Mouse (Mus musculus) 416B (cell line): Measurements from ENCODE around the gene Hacl1.

Source experiments
- DNase-seq: peaks from one replicate; pipeline ENCODE4 v3.0.0; 2011; ENCODE audit warnings: low read depth

Gene Hacl1

GRCm38 (mm10) chr14:31662555-31663211, 21.6 kb upstream of the Hacl1 start:
- no peak for DNase-seq

DNA sequence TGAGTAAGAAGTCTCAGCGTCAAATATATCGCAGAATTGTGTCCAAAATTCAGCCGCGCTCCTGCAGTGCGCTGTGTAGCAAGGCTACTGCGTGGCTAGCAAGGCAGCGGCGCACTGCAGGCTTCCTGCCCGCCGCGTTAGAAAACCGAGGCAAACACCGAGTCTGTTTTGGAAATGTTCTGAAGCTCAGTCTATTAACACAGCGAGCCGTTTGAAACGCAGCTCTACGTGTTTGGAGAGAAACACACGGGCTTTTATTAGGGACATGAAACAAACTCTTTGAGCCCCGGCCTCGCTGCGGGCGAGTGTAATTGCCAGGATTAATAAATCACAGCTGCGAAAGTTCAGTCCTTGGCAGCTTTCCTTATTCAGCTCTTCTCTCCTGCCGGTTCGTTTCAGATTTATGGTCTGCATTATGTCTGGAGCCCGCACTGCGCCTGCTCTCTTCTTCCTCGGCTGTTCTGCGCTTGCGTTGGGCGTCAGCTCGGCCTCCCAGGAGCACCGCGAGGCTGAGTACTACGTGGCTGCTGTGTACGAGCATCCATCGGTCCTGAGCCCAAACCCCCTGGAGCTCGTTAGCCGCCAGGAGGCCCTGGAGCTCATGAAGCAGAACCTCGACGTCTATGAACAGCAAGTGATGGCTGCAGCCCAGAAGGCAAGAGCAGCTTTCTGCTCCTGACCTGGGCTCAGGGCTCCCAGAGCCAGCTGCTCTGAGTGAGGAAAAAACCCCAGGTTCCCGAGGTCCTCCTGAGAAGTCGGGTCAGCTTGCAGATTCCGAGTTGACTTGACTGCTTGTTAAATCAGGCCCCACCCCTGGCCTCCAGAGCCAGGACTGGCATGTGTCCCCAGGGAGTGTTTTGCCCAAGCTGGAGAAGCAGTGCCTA, 20.8 kb upstream of the Hacl1 start:
- DNase-seq, result no peak

- no peak for DNase-seq
Observed at GRCm38 (mm10) chr14:31660312-31661093, 19.4 kb upstream of the Hacl1 start.

GRCm38 (mm10) chr14:31659501-31660181, 18.6 kb upstream of the Hacl1 start:
- DNase-seq, result peak; percentile 29

GRCm38 (mm10) chr14:31658126-31658680, 17.1 kb upstream of the Hacl1 start:
- DNase-seq, result no peak

- DNase-seq, result peak; percentile 85
Observed at GRCm38 (mm10) chr14:31656857-31657645, 16.0 kb upstream of the Hacl1 start.

DNA sequence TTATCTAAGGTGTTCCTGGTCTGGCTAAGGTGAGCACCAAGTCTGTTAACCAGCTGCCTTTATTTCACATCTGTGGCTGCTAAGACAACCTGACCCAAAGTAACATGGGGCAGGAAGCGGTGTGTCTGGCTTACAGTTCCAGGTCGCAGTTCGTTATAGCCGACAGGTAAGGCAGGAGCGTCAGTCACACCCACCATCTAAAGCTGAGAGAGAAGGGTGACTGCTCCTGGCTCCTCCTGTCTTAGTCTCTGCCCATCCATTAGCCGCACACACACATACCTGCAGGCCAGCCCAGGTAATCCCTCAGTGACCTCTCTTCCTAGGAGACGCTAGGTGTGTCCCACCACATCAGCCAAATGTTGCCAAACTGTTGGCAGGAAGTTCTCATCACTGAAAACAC, 15.3 kb upstream of the Hacl1 start:
- no peak for DNase-seq

GRCm38 (mm10) chr14:31655406-31655805, 14.3 kb upstream of the Hacl1 start:
- DNase-seq, result no peak

- DNase-seq, result no peak
Observed at GRCm38 (mm10) chr14:31654816-31655215, 13.7 kb upstream of the Hacl1 start.

- DNase-seq, result peak; percentile 36
Observed at GRCm38 (mm10) chr14:31653101-31653875, 12.2 kb upstream of the Hacl1 start.

GRCm38 (mm10) chr14:31652624-31653023, 11.5 kb upstream of the Hacl1 start:
- DNase-seq, result no peak

- DNase-seq, result no peak
Observed at GRCm38 (mm10) chr14:31652106-31652505, 11.0 kb upstream of the Hacl1 start.

DNA sequence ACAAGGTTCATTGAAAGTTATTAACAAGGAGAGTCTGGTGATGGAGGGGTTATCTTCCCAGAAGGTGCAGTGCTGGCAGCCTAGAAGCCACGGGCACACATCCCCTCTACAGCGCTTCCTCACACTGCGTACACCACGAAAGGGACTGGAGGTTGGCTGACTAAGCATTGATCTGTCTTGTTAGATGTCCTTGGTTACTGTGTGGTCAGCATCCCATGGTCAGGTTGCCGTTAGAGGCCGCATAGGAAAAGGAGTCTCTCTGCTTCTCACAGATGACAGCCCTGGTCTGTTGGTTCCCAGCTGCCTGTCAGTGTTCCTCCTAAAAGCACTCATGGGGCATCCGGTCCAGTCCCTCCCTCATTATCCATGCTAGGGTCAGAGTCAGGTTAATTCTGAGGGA, 10.1 kb upstream of the Hacl1 start:
- DNase-seq, result peak; percentile 65

DNA sequence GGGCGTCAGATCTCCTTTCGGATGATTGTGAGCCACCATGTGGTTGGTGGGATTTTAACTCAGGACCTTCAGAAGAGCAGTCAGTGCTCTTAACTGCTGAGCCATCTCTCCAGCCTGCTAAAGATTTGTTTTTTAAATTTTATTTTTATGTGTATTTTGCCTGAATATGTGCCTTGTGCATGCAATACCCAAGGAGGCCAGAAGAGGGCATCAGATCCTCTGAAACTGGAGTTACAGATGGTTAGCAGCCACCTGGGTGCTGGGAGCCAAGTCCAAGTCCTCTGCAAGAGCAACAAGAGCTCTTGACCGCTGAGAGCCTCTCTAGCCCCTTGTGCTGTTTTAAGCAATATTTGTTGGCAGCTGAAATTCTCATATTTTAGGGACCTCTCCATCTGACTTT, 9.3 kb upstream of the Hacl1 start:
- peak; percentile 28 for DNase-seq

GRCm38 (mm10) chr14:31647991-31648390, 6.9 kb upstream of the Hacl1 start:
- no peak for DNase-seq

DNA sequence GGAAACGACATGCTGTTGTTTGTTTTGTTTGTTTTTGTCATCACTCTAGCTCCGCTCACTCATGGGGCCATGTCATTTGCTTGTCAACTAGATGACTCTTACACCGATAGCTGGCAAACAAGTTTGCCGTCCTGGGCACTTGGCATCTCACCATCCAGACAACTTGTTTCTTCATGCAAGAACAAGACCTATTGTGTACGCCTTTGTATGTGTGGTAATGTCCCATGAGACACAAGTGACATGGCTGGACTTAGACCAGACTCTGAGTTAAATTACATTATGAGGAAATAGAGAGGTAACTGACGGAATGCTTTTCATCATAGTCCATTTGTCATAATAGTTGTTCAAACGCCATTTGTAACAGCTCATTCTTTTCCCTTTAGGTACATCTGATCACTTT, 4.8 kb upstream of the Hacl1 start:
- no peak for DNase-seq

- DNase-seq, result peak; percentile 74
Observed at GRCm38 (mm10) chr14:31644931-31645547, 4.0 kb upstream of the Hacl1 start.

DNA sequence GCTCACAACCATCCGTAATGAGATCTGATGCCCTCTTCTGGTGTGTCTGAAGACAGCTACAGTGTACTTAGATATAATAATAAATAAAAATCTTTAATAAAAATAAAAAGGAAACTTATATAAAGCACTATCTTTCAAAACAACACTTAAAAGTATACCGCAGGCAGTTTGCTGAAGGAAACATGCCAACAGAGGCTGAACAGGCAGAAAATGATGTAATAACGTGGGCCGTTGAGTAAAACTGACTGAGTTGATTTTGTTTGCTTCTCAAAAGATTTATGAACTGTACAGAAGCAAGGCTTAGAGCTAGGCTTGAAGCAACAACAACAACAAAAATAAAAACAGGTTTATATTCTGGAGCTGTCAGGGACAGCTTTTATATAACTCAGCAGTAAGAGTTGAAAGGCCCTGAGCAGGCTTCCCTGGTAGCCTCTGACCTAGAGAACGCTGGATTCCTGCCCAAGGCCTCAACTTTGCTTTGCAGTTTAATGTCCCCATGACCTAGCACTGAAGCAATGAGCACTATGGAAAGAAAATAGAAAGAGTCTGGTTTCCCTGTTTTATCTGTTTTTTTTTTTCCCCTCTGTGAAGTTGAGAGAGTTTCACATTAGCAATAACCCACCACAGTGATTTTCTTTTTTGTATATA, 3.2 kb upstream of the Hacl1 start:
- DNase-seq, result no peak

DNA sequence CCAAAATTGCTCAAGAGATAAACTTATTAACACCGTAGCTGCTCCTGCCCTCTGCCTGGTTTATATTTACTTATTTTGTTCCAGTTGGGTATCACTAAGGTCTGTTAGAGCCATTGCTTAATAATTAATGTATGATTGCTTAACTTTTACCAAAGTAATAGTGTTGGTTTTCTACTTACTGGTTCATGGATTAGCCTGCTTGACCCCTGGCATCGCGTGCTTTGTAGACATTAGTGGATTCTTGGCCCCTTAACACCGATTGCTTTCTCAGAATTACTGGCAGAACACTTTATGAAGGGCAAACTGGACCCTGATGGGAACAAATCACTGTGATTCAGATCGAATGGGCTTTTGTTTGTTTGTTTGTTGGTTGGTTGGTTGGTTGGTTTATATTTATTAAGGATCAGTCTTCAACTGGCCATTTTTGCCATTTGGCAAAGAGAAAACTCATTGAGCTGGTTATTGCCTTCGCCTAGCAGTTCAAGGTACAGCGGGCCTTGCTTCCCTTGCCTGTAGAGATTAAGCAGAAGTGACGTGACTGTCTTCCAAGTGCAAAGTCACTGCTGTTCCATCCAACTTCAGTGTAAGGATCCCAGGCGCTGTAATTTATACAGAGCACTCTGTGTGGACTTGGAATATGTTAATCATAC, 545 bp upstream of the Hacl1 start:
- peak; percentile 22 for DNase-seq
